Mouse (Mus musculus) myocyte (in vitro differentiated cells): ENCODE measurements at regions not wholly inside any gene's neighbourhood (a gene's known extent, or its start where the extent isn't known, plus 50 kb on each side); places are given as distances from the start of the nearest gene placed in this dataset.

ENCODE experiments used
- POLR2A ChIP-seq: IDR thresholded peaks from one replicate; pipeline ENCODE4 v1.6.1; 2011; ENCODE audit warnings: low read depth, mild to moderate bottlenecking, control low read depth, moderate library complexity; ENCODE audit not compliant: insufficient read length
- POLR2AphosphoS2 ChIP-seq: IDR thresholded peaks from one replicate; pipeline ENCODE4 v1.6.1; 2011; ENCODE audit warnings: low read depth, control low read depth; ENCODE audit not compliant: insufficient read length

GRCm38 (mm10) chr3:62103101-62103500, 235.0 kb upstream of the Arhgef26 start:
- TF ChIP-seq POLR2AphosphoS2 (no peak), POLR2A (no peak)
